Mouse (Mus musculus) left cerebral cortex, adult 9 months (tissue): ENCODE measurements at regions not wholly inside any gene's neighbourhood (a gene's known extent, or its start where the extent isn't known, plus 50 kb on each side); places are given as distances from the start of the nearest gene placed in this dataset.

Experiments
- DNase-seq, 2 experiments: peaks; one replicate each; pipeline ENCODE4 v3.0.0; 2022; ENCODE audit warnings: low spot score in 2 of 2

DNA sequence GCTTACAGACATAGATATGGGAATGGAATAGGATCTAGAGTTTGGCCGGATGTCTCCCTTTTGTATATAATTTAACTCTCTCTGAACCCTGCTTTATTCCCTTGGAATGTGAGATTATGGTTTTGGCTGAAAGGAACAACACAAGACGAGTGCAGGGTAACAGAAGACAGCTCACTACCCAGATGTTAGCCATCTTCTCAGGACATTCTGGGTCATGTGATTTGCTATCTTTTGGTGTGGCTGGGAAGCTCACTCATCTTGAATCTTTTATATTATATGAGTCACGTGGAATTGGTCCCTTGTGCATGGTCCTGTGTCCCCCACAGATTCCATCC lies 108.6 kb upstream of the Tmc3 start:
- no peak for DNase-seq

DNA sequence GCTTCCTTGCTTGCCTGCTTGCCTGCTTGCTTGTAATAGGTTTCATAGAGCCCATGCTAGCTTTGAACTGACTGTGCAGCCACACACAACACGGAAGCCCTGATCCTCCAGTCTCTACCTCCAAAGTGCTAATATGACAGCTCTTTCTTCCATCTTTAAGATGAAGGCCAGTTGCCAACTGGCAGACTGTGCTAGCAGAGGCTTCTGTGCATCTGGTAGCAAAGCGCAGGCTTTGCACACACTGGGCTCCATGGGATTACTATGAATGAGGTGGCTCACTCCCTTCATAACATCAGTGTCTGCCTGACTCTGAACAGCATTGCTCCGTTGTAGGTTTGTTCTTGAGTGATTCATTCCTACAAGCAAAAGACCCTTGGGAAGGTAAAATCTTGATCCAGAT lies 107.9 kb upstream of the Tmc3 start:
- DNase-seq = no peak

DNA sequence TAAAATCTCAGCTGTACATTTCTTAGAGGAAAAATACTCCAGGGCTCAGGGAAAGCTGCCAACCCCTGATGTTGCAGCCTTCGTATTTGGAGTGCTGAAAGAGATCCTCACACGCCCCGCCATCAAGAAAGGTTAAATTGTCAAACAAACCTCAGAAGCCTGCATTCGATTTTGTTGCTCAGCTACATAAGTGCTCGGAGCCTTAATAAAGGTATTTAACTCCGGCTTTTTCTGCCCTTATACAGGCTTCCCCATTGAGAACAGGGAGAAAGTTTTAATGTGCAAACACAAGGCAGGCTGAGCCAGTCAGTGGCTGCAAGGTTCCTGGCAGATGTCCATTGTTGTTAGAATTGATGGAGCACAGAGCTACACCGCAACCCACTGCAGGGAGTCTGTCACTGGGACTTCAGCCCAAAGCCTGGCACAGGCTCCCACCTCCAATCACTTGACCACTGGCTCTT lies 107.0 kb upstream of the Tmc3 start:
- DNase-seq = no peak

DNA sequence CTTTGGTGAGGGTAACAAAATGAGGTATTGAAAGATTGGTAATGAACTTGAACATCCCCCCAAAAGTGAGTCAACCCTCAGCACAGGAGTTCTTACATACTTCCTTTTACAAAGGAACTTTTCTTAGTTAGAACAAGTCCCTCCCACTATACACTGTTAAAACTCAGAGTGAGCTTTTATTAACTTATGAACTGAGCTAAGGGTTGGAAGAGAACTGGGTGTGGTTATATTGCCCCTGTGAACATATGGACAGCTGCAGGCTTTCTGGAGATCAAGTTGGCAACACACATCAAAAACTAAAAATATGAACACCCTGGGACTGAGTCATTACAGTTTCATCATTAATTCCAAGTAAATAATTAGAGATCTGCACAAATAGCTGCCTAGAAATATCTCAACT lies 103.1 kb upstream of the Tmc3 start:
- DNase-seq = no peak

DNA sequence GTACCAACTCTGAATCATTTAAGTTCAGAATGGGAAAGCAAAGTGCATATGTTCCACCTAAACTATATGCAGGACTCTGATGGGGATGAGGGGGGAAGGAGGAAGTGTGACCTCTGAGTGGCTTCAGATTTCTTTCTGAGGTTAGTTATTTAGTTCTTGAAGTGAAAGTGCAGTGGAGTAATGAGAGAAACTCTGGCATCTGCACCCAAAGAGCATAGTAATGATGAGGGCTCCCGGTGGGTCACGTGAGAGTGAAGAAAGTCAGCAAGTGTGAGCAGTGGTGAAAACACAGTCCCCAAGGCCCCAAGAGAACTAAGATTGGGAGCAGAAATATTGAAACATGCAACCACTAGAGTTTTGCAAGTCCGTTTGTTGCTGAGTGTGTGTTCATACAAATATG lies 102.5 kb upstream of the Tmc3 start:
- no peak for DNase-seq

DNA sequence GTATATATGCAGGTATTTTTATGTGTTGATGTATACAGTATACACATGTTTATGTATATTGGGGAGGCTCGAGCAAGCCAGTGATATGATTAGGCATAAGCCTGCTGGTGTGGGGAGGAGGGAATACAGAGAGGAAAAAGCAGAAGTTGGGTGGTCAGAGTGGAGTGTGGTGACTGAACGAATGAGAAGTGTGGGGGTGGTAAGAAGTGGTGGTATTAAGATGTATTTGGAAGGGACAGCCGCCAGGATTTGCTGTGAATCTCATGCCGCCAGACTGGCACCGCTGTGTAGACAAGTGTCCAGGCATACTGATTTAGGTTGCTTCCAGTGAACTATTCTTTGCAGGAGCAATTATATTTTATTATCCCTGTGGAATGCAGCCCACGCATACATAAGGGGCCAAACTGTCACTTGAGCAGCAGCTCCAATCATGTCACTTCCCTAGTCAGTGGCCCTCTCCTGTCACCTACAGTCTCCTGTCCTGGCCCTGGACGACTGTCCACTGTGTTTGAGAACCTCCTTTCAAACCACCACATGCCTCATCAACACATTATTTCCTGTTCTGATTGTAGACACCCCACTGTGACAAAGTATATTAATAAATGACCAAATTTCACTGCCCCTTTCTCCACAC lies 101.9 kb upstream of the Tmc3 start:
- no peak for DNase-seq

DNA sequence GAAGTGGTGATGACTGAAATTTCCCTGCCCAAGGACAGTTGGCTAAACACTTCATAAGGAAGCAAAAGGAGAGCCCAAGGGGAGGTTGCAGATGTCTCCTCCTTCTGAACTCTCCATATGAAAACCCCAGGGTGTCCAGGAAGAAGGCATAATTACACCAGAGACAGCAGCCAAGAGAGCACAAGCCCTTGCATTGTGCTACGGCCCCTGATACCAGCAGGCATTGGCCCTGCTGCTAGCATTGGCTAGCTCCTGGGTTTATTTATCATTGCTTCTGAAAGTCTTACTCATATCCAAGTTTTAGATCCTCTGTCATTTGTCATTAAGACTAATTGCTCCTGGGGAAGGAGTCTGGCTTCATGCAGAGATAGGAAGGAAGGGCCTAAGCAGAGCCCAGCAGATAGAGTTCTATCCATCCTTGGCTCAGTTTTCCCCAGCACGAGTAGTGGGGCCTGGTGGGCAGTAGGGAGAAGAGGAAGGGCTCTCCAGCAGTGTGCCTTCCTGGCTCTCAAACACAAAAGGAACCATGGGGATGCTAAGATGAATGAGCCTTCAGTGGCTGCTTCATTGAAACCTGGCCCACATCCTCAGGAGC lies 98.5 kb upstream of the Tmc3 start:
- DNase-seq = no peak

DNA sequence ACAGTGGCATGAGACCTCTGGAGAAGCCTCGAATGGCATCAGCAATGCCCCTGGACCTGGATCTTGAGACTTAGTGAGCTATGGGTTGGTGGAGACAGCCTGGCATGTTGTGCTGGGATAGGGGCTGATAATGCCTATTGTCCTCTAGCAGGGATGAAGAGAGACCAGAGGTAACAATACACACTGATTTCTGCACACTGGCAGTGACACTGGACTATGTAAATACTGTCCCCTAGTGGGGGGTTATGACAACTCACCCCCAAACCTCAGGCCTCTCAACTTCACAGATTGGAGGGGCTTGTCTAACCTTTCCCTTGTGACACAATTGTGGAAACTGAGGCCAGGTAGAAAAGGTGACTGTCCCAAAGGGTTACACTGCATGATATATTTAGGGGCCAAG lies 94.9 kb upstream of the Tmc3 start:
- DNase-seq = peak in 1 of 2 experiments; percentile 43

DNA sequence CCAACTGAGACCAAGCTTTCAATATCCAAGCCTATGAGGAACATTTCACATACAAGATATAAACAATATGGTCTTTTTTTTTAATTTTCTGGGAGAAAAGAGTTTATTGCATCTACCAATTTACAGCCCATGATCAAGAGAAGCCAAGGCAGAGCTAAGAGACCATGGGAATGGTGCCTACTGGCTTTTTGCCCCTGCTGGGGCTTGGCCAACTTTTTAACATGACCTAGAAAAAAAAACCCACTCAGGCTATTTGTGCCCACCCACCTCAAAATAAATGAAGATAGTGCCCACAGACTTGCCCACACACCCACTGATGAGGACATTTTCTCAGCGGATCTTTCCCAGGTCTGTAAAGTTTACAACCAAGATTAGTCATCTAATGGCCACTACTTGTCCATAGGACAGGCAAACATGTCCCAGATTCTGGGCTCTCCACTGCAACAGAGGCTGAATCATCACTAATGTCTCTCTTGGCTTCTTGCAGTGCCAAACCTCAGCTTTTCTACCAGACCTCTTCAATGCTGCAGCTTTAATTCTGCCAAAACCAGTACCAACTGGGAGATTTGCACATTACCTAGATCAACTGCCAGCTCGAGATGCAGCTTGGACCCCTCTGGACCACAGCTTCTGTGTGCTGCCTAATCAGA lies 79.6 kb upstream of the Tmc3 start:
- DNase-seq = no peak

DNA sequence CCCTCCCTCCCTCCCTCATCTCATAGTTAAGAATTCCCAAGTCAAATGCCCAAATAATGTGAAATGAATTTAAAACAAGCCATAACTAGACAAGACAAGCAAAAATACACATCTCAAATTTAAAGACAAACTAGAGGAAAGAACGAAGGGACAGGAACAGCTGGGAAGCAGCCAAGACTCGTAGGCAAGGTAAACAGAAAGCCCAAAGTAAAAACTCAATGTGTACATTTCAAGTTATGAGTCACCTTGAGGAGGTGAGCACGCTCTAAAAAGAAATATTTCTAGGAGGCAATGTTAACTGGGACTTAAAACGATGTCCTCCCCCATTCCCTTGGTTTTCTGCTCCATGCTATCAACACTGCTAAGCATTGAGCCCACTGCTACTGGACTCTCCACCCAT lies 68.4 kb upstream of the Tmc3 start:
- peak in 1 of 2 experiments; percentile 13 for DNase-seq

DNA sequence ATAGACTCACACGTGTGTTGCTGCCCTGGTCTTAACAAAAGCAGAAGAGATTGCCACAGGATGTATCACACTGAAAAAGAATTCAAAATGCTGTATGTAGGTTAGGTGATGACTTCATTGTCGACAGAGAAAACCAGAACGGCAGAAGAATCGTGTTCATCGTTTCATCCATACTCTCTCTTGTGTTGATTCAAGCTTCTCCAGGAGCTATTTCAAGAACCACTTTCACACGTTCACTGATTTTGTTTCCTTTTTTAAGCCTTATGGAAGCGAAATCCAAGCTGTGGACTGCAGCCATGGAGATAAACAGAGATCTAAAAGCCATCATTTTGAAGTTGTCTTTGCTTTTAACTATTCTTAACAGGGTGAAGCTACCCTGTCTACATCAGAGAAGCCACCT lies 63.2 kb upstream of the Tmc3 start:
- DNase-seq = peak; percentile 16 to 40
